Mouse (Mus musculus): ENCODE data around the gene Cpped1.

GRCm38 (mm10) chr16:11757471-11757870, 151.8 kb downstream of the Cpped1 start:
- TF ChIP-seq POLR2A (IDR thresholded peaks at IDR 0.05; ENCODE audit: insufficient read length, low read depth): no peak
- TF ChIP-seq USF1 (IDR thresholded peaks at IDR 0.05; ENCODE audit: low read depth): no peak
- TF ChIP-seq MYOD1 (IDR thresholded peaks at IDR 0.05; ENCODE audit: control insufficient read depth in 1 of 3, insufficient read length in 2 of 3, low read depth in 2 of 3): no peak
- no peak for TF ChIP-seq MYOG (IDR thresholded peaks at IDR 0.05; ENCODE audit: control insufficient read depth in 1 of 3, insufficient read depth in 1 of 3, insufficient read length in 2 of 3, low read depth in 2 of 3)
- TF ChIP-seq TCF12 (IDR thresholded peaks at IDR 0.05; ENCODE audit: insufficient read depth, poor library complexity, severe bottlenecking): no peak
- no peak for TF ChIP-seq E2F4 (IDR thresholded peaks at IDR 0.05; ENCODE audit: insufficient read depth)
- TF ChIP-seq POLR2AphosphoS2 (IDR thresholded peaks at IDR 0.05; ENCODE audit: insufficient read length, low read depth): no peak

Measured in myocyte (in vitro differentiated cells).